Mouse (Mus musculus): ENCODE data around the gene Gjc2. TPM values are rescaled to one million over a fixed set of nuclear protein-coding genes. Genes with fewer than 3 reads are reported as not detected.

Gjc2 gene
- total RNA-seq, 1 experiment from 2014 or later: not detected

DNA sequence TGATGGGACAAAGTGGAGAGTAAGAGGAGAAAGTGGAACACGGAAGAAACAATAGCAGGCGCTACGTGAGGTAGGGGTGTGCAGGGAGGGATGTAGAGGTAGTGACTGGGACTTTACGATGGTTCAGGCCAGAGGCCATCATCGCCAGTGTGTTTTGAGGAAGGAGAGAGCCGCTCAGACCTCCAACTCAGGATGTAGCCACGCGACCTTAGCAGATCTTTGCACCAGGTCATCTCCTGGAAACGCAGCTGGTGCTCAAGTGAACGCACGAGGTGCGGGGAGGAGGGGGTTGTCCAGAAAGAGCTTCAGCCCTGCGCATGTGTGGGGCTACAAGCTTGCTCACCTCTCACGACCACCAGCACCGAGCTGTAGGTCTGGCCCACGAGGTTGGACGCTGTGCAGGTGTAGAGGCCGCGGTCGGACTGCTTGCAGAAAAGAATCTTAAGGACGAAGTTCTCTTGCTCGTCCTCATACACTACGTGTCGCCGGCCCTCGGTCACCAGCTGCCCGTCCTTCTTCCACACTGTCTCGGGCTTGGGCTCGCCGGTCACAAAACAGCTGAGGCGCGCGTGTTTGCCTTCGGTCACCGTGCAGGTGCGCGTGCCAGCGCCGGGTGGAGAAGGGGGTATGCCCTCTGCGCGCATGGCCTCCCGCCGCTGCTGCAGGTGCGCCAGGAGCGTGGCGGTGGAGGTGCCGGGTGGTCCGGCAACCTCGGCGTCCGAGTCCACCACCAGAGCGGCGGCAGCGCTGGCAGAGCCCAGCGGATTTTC is 47.8 kb downstream of the Gjc2 start:
- ATAC-seq (replicated peaks; ENCODE audit: insufficient number of reproducible peaks, low FRiP score, low TSS enrichment, poor library complexity, severe bottlenecking): no peak

DNA sequence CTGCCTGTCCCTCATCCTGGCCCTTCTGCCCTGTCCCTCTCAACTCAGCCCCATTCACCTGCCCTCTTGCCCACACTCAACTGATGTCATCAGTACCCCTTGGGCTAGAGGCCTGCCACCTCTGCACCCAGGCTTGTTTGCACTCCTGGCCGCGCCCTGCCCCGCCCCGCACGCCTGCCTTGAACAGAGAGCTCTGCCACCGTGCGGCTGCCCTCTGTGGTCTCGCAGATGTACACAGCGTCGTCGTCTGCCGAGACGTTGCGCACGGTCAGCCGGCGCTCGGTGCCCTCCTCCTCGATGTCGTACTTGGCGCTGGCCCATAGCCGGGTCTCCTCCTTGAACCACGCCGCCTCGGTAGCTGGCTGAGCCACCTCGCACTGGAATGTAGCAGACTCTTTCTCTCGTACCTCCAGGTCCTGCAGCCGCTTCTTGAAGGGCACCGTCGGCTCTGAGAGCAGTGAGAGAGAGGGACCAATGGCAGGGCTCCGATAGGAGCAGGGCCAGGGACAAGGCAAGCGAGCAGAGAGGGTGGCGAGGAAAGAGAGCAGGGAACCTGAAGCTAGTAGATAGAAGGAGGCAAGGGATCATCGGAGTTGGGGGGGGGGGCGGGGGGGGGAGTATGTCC is 48.5 kb downstream of the Gjc2 start:
- ATAC-seq (replicated peaks; ENCODE audit: insufficient number of reproducible peaks, low FRiP score, low TSS enrichment, poor library complexity, severe bottlenecking): no peak

DNA sequence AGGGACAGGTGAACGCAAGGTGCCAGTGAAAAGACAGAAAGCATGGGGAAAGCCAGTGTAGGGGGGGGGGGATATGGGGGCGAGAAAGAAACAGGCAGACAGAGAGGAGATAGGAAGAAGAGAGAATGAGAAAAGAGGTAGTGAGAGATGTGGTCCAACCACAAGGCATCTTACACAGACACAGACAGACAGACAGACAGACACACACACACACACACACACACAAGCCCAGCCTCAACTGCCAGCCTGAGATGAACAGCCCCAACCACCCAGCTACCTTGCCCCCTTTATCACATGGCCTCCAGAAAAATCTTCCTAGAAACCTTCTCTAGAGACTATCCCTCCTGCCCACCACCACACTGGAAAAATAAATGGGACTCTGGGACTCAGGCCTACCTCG is 50.9 kb downstream of the Gjc2 start:
- no peak for ATAC-seq (replicated peaks; ENCODE audit: insufficient number of reproducible peaks, low FRiP score, low TSS enrichment, poor library complexity, severe bottlenecking)

DNA sequence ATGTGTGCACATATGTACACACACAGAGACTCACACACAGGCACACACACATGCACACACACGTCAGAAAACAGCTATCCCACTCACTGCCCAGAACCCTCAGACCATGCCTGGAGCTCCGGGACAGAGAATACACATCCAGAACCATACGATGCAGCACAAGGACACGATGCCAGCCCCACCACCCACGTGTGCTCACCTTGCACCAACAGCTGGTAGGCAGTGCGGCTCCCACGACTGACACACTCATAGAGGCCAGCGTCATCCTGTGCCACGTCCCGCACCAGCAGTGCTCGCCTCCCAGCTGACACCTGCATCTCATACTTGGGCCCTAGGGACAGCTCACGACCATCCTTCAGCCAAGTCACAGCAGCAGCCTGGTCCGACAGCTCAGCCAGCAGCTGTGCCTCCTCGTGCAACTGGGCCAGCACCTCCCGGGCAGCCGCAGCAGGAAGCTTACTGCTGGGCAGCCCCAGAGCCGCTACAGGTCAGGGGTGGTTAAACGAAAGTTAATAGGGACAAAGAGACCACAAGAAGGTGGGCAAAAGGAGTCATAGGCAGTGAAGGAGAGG is 51.6 kb downstream of the Gjc2 start:
- ATAC-seq (replicated peaks; ENCODE audit: insufficient number of reproducible peaks, low FRiP score, low TSS enrichment, poor library complexity, severe bottlenecking): no peak

DNA sequence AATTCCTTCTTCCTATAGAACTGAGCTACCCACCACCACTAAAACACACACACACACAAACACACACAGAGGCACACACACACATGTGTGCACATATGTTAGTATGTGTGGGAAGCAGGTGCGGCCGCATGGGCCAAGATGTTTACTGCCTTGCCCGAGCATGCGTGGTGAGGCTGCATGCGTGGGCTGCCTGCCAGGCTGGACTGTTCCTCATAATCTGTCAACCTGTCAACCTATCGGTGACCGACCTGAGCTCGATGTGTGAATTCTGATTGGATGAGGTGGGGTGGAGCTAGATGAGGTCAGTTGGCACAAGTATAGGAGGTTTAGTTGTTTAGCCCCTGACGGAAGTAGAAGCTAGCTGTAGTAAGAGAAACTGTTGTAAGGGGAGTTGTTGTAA is 52.2 kb downstream of the Gjc2 start:
- ATAC-seq (replicated peaks; ENCODE audit: insufficient number of reproducible peaks, low FRiP score, low TSS enrichment, poor library complexity, severe bottlenecking): no peak

Other genes starting within 250 kb of the Gjc2 start
- gene Rnf187, start 244.3 kb downstream of the Gjc2 start, total RNA-seq (2017): 42.2 to 79.7 TPM (median 47.8 TPM) in 3 replicates
- 1.7 TPM in 2 of 3 replicates, not detected in the other for gene Hist3h2ba, start 234.3 kb downstream of the Gjc2 start, total RNA-seq (2017)
- gene Hist3h2a, start 228.5 kb downstream of the Gjc2 start, total RNA-seq (2017): 35.6 to 52.4 TPM (median 42.1 TPM) in 3 replicates
- gene Trim17, start 228.5 kb downstream of the Gjc2 start, total RNA-seq (2017): 0.29 TPM in 1 of 3 replicates, not detected in the others
- gene Trim11, start 205.1 kb downstream of the Gjc2 start, total RNA-seq (2017): 32.0 to 47.3 TPM (median 32.7 TPM) in 3 replicates
- gene Obscn, start 46.8 kb downstream of the Gjc2 start, total RNA-seq (2017): under 0.01 to 0.58 TPM in 2 of 3 replicates, not detected in the other
- gene Iba57, start 19.5 kb downstream of the Gjc2 start, total RNA-seq (2017): 4.1 to 15.4 TPM (median 6.4 TPM) in 3 replicates
- 23.1 to 45.9 TPM (median 32.7 TPM) in 3 replicates for gene Guk1, start 9.0 kb upstream of the Gjc2 start, total RNA-seq (2017)
- 21.2 to 48.1 TPM (median 23.8 TPM) in 3 replicates for gene Mrpl55, start 19.3 kb upstream of the Gjc2 start, total RNA-seq (2017)
- gene 2310033P09Rik, start 25.1 kb upstream of the Gjc2 start, total RNA-seq (2017): 8.9 to 16.8 TPM (median 16.4 TPM) in 3 replicates
- gene Arf1, start 45.1 kb upstream of the Gjc2 start, total RNA-seq (2017): 337 to 405 TPM (median 396 TPM) in 3 replicates
- not detected in 3 replicates for gene Wnt3a, start 107.5 kb upstream of the Gjc2 start, total RNA-seq (2017)
- gene Wnt9a, start 123.7 kb upstream of the Gjc2 start, total RNA-seq (2017): 0.10 TPM in 1 of 3 replicates, not detected in the others
- gene Prss38, start 192.4 kb upstream of the Gjc2 start, total RNA-seq (2017): not detected in 3 replicates

Measured in monocyte, adult 5-6 weeks (primary cell).